Mouse (Mus musculus) CH12.LX (cell line): ENCODE data around the gene Rnase4. TPM values are rescaled to one million over a fixed set of nuclear protein-coding genes. Genes with fewer than 3 reads are reported as not detected.

Experiments used
- DNase-seq: peaks from one replicate; pipeline ENCODE4 v3.0.0-alpha.2; 2013; ENCODE audit errors: extremely low read depth
- H3K27ac ChIP-seq: 2 replicates; pipeline ENCODE4 v1.5.1; 2012; ENCODE audit warnings: low read depth, mild to moderate bottlenecking, control low read depth, moderate library complexity; ENCODE audit not compliant: insufficient read depth
- H3K27me3 ChIP-seq: replicated peaks from 2 replicates; pipeline ENCODE3; 2012; ENCODE audit warnings: inconsistent platforms
- H3K36me3 ChIP-seq, 2 experiments: replicated peaks in 1 of 2; 2 replicates each; pipeline versions ENCODE3 to v1.6.1; 2012; ENCODE audit warnings: inconsistent platforms in 1 of 2, low read length in 1 of 2, mild to moderate bottlenecking in 1 of 2, mixed read lengths in 1 of 2, moderate library complexity in 1 of 2; ENCODE audit not compliant: control insufficient read depth in 1 of 2, insufficient read depth in 1 of 2
- H3K4me1 ChIP-seq, 2 experiments: 2 replicates each; pipeline ENCODE4 v1.6.1; 2012; ENCODE audit warnings: inconsistent platforms in 1 of 2, moderate library complexity in 1 of 2; ENCODE audit not compliant: insufficient read depth in 2 of 2, control insufficient read depth in 1 of 2
- H3K4me2 ChIP-seq: 2 replicates; pipeline ENCODE4 v1.6.1; 2012; ENCODE audit warnings: low read depth, mild to moderate bottlenecking, control low read depth; ENCODE audit not compliant: poor library complexity, insufficient read depth, severe bottlenecking
- H3K4me3 ChIP-seq, 3 experiments: fragments of 150-350 bp in 1 of 3; sonication (generic) in 1 of 3; replicated peaks in 1 of 3; 2 replicates each; pipeline versions ENCODE3 to v1.5.1; 2011 to 2012; ENCODE audit warnings: low read depth in 2 of 3, low read length in 2 of 3, mild to moderate bottlenecking in 2 of 3, moderate library complexity in 2 of 3, control low read depth in 1 of 3, improper control_type of control experiment in 1 of 3, inconsistent platforms in 1 of 3, mixed read lengths in 1 of 3; ENCODE audit not compliant: poor library complexity in 1 of 3
- H3K79me2 ChIP-seq: replicated peaks from 2 replicates; pipeline ENCODE4 v1.6.1; 2012; ENCODE audit warnings: mild to moderate bottlenecking, moderate library complexity; ENCODE audit not compliant: control insufficient read depth, poor library complexity, insufficient read depth, severe bottlenecking; ENCODE audit errors: extremely low read depth
- H3K9ac ChIP-seq: 2 replicates; pipeline ENCODE4 v1.6.1; 2012; ENCODE audit warnings: low read depth, mild to moderate bottlenecking, control low read depth, moderate library complexity; ENCODE audit not compliant: insufficient read depth
- H3K9me3 ChIP-seq: replicated peaks from 2 replicates; pipeline ENCODE3; 2012; ENCODE audit warnings: low read length, inconsistent platforms, mixed read lengths
- BHLHE40 ChIP-seq: IDR thresholded peaks from 2 replicates; pipeline ENCODE4 v1.6.1; 2011; ENCODE audit warnings: mild to moderate bottlenecking, low read depth, low read length, improper control_type of control experiment
- CHD1 ChIP-seq: IDR thresholded peaks from 2 replicates; pipeline ENCODE4 v1.6.1; 2012; ENCODE audit warnings: low read depth, low read length, improper control_type of control experiment, inconsistent platforms
- CTCF ChIP-seq, 2 experiments: IDR thresholded peaks in 1 of 2; conservative IDR thresholded peaks in 1 of 2; 2 replicates each; pipeline ENCODE4 v1.5.1; 2011 to 2012; ENCODE audit warnings: low read depth in 2 of 2, low read length in 2 of 2, improper control_type of control experiment in 1 of 2, inconsistent platforms in 1 of 2, mild to moderate bottlenecking in 1 of 2, moderate library complexity in 1 of 2
- E2F4 ChIP-seq: IDR thresholded peaks from 2 replicates; pipeline ENCODE4 v1.6.1; 2011; ENCODE audit warnings: low read depth, low read length, improper control_type of control experiment; ENCODE audit not compliant: insufficient replicate concordance
- EP300 ChIP-seq: IDR thresholded peaks from 2 replicates; pipeline ENCODE4 v1.6.1; 2011; ENCODE audit warnings: low read length, improper control_type of control experiment
- ETS1 ChIP-seq: conservative IDR thresholded peaks from 2 replicates; pipeline ENCODE4 v1.6.1; 2012; ENCODE audit warnings: low read depth, mild to moderate bottlenecking, inconsistent platforms, low read length, improper control_type of control experiment, moderate library complexity
- MAFK ChIP-seq: IDR thresholded peaks from 2 replicates; pipeline ENCODE4 v1.6.1; 2011; ENCODE audit warnings: low read length, improper control_type of control experiment; ENCODE audit not compliant: insufficient replicate concordance
- MAX ChIP-seq: IDR thresholded peaks from 2 replicates; pipeline ENCODE4 v1.6.1; 2011; ENCODE audit warnings: low read length, improper control_type of control experiment
- MEF2A ChIP-seq: IDR thresholded peaks from 2 replicates; pipeline ENCODE4 v1.6.1; 2014; ENCODE audit warnings: low read depth, mild to moderate bottlenecking, inconsistent platforms, low read length, improper control_type of control experiment, borderline replicate concordance
- MXI1 ChIP-seq: IDR thresholded peaks from 2 replicates; pipeline ENCODE4 v1.6.1; 2011; ENCODE audit warnings: mild to moderate bottlenecking, low read depth, low read length, improper control_type of control experiment
- MYC ChIP-seq: IDR thresholded peaks from 2 replicates; pipeline ENCODE4 v1.6.1; 2011; ENCODE audit warnings: low read depth, mild to moderate bottlenecking, improper control_type of control experiment, low read length
- NRF1 ChIP-seq: IDR thresholded peaks from 2 replicates; pipeline ENCODE4 v1.6.1; 2014; ENCODE audit warnings: low read depth, mild to moderate bottlenecking, inconsistent platforms, low read length, improper control_type of control experiment, moderate library complexity
- POLR2AphosphoS2 ChIP-seq: IDR thresholded peaks from 2 replicates; pipeline ENCODE4 v1.6.1; 2011; ENCODE audit warnings: low read depth, low read length, improper control_type of control experiment
- RAD21 ChIP-seq: IDR thresholded peaks from 2 replicates; pipeline ENCODE4 v1.6.1; 2011; ENCODE audit warnings: low read depth, mild to moderate bottlenecking, low read length, improper control_type of control experiment, moderate library complexity
- RCOR1 ChIP-seq: conservative IDR thresholded peaks from 2 replicates; pipeline ENCODE4 v1.6.1; 2012; ENCODE audit warnings: low read depth, mild to moderate bottlenecking, inconsistent platforms, low read length, improper control_type of control experiment
- SIN3A ChIP-seq: IDR thresholded peaks from 2 replicates; pipeline ENCODE4 v1.6.1; 2012; ENCODE audit warnings: low read length, improper control_type of control experiment, inconsistent platforms
- SMC3 ChIP-seq: IDR thresholded peaks from 2 replicates; pipeline ENCODE4 v1.6.1; 2011; ENCODE audit warnings: low read depth, low read length, improper control_type of control experiment
- TBP ChIP-seq: conservative IDR thresholded peaks from 2 replicates; pipeline ENCODE4 v1.6.1; 2011; ENCODE audit warnings: low read depth, low read length, improper control_type of control experiment
- TCF12 ChIP-seq: IDR thresholded peaks from 2 replicates; pipeline ENCODE4 v1.6.1; 2014; ENCODE audit warnings: low read depth, mild to moderate bottlenecking, inconsistent platforms, low read length, improper control_type of control experiment
- UBTF ChIP-seq: IDR thresholded peaks from 2 replicates; pipeline ENCODE4 v1.6.1; 2012; ENCODE audit warnings: low read depth, mild to moderate bottlenecking, inconsistent platforms, low read length, improper control_type of control experiment, moderate library complexity
- USF1 ChIP-seq: IDR thresholded peaks from 2 replicates; pipeline ENCODE4 v1.6.1; 2014; ENCODE audit warnings: low read depth, mild to moderate bottlenecking, inconsistent platforms, low read length, improper control_type of control experiment
- USF2 ChIP-seq: conservative IDR thresholded peaks from 2 replicates; pipeline ENCODE4 v1.6.1; 2011; ENCODE audit warnings: low read depth, low read length, improper control_type of control experiment
- ZC3H11A ChIP-seq: IDR thresholded peaks from 2 replicates; pipeline ENCODE4 v1.6.1; 2012; ENCODE audit warnings: low read depth, mild to moderate bottlenecking, inconsistent platforms, low read length, improper control_type of control experiment
- ZMIZ1 ChIP-seq: IDR thresholded peaks from 2 replicates; pipeline ENCODE4 v1.6.1; 2012; ENCODE audit warnings: low read depth, mild to moderate bottlenecking, inconsistent platforms, low read length, improper control_type of control experiment
- ZNF384 ChIP-seq: IDR thresholded peaks from 2 replicates; pipeline ENCODE4 v1.6.1; 2012; ENCODE audit warnings: low read depth, low read length, improper control_type of control experiment, inconsistent platforms
- dilution Hi-C: fragments of 300-500 bp; cut with MboI; formaldehyde crosslinking; loops from 2 replicates; pipeline ENCODE4 v1.14.3; 2020; ENCODE audit warnings: low sequenced_read_pairs; ENCODE audit not compliant: extremely low pct_unique_long_range_greater_than_20kb, extremely low pct_ligation_motif_present
- in situ Hi-C: fragments of 300-500 bp; cut with MboI; formaldehyde crosslinking; loops from 3 replicates; pipeline ENCODE4 v1.14.3; 2019; ENCODE audit warnings: low sequenced_read_pairs, low pct_ligation_motif_present, low pct_unique_long_range_greater_than_20kb, mixed read lengths
- polyA plus RNA-seq: library from polyadenylated mRNA; unstranded; fragments of >175 nt; gene quantifications from 2 replicates; pipeline ENCODE4 v1.2.1, GENCODE M21; 2012; ENCODE audit warnings: low read depth; ENCODE audit not compliant: insufficient read length
- total RNA-seq, 2 experiments: library from RNA; depleted of rRNA; stranded (reverse); fragments of 300-350 nt in 1 of 2; fragments of >200 nt in 1 of 2; gene quantifications; 2 replicates each; pipeline ENCODE4 v1.2.3; 2012 to 2014

The Rnase4 gene
- total and polyA plus RNA-seq, 3 experiments = 1.6 to 1.9 (median 1.8) TPM

GRCm38 (mm10) chr14:51140342-51140741 is 49.5 kb downstream of the Rnase4 start:
- dilution Hi-C loops (no loop called here), in situ Hi-C loops (no loop called here)
- H3K27me3 ChIP-seq = no peaks in the 10 kb centered on the region
- H3K36me3 ChIP-seq = no peaks in the 10 kb centered on the region
- H3K79me2 ChIP-seq = no peaks in the 10 kb centered on the region
- no peak overlapping the region for H3K27ac ChIP-seq
- no peak for DNase-seq
- no peaks in the 10 kb centered on the region for H3K9me3 ChIP-seq
- no peak overlapping the region for H3K4me3 ChIP-seq
- TF ChIP-seq TCF12 = no peak
- no peak for TF ChIP-seq MYC
- TF ChIP-seq RCOR1 = no peak
- TF ChIP-seq SIN3A = no peak
- no peak for TF ChIP-seq RAD21
- TF ChIP-seq USF1 = no peak
- TF ChIP-seq MEF2A = no peak
- TF ChIP-seq ZMIZ1 = no peak
- no peak for TF ChIP-seq ETS1
- no peak for TF ChIP-seq POLR2AphosphoS2
- TF ChIP-seq MAX = no peak
- no peak for TF ChIP-seq USF2
- TF ChIP-seq MXI1 = no peak
- TF ChIP-seq NRF1 = no peak
- no peak for TF ChIP-seq ZNF384
- no peak for TF ChIP-seq BHLHE40
- no peak for TF ChIP-seq SMC3
- peaks cover 0 to 1% of the 10 kb centered on the region in 2 experiments; a peak in 1 of 4 replicates for H3K4me1 ChIP-seq
- no peak overlapping the region for H3K9ac ChIP-seq
- no peak overlapping the region for H3K4me2 ChIP-seq

GRCm38 (mm10) chr14:51142119-51142518 is 51.2 kb downstream of the Rnase4 start:
- in situ Hi-C loops = no loop called here
- no peak overlapping the region for H3K4me3 ChIP-seq
- H3K27me3 ChIP-seq = no peaks in the 10 kb centered on the region
- dilution Hi-C loops = no loop called here
- TF ChIP-seq RAD21 (no peak), MYC (no peak), SIN3A (no peak), USF1 (no peak), MAFK (no peak), TBP (no peak), ZC3H11A (no peak), UBTF (no peak), E2F4 (no peak), EP300 (no peak), CTCF (conservative IDR thresholded peaks at IDR 0.05 in 1 of 2, IDR thresholded peaks at IDR 0.05 in 1 of 2; ENCODE audit: low read depth in 2 of 2, low read length in 2 of 2) (no peak), CHD1 (no peak)
- H3K9me3 ChIP-seq = no peaks in the 10 kb centered on the region
- no peaks in the 10 kb centered on the region for H3K36me3 ChIP-seq
- H3K79me2 ChIP-seq = no peaks in the 10 kb centered on the region
- no peak overlapping the region for H3K9ac ChIP-seq
- no peak overlapping the region for H3K27ac ChIP-seq
- DNase-seq = no peak
- H3K4me1 ChIP-seq = peaks cover 2 to 10% of the 10 kb centered on the region in 2 experiments; a peak in 3 of 4 replicates
- no peak overlapping the region for H3K4me2 ChIP-seq
